Mouse (Mus musculus): Measurements from ENCODE around the gene Dhx35. TPM values are rescaled to one million over a fixed set of nuclear protein-coding genes. Genes with fewer than 3 reads are reported as not detected.

Gene Dhx35
- total and polyA plus RNA-seq, 2 experiments from 2014 or later, result 9.7 to 24.7 TPM

DNA sequence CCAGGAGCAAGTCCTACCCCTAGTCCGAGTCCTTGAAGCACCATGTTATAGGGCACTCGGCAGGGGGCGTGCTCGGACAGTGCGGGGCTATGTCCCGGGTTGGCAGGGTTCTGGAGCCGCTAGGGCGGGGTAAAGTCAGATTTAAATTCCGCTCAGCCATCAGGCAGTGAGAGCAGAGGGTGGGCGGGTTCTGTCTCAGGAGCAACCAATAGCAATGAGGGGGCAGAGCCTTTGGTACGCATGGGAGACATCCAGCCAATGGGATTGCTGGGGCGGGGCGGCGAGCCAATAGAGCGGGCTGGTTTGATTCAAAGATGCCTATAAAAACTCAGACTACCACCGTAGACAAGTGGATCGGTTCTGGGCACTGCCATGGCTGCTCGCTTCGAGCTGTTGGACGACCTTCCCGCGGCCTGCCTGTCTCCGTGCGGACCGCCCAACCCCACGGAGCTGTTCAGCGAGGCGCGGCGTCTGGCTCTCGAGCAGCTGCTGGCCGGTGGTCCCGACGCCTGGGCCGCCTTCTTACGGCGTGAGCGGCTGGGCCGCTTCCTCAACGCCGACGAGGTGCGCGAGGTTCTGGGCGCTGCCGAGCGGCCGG is 26.8 kb upstream of the Dhx35 start, which contains the start of gene Fam83d:
TSS of gene Fam83d (plus strand) at position 352 of the 598 bp plus-strand sequence.
- DNase-seq (ENCODE audit: low spot score), result peak; percentile 98
- Histone ChIP-seq H3K9ac (replicated peaks; ENCODE audit: low read length, poor library complexity, severe bottlenecking) (no peak within 1 kb of the TSS; the same call in 1 of the 2 replicates), H3K4me1 (ENCODE audit: insufficient read depth, low read length) (no peaks in the 10 kb centered on the region; the same call in 1 of the 2 replicates), H3K36me3 (ENCODE audit: insufficient read depth, low read length) (peaks cover 3% of the 10 kb centered on the region), H3K27me3 (ENCODE audit: insufficient read depth, low read length) (no peaks in the 10 kb centered on the region), H3K27ac (ENCODE audit: low read depth, low read length) (no peak within 1 kb of the TSS), H3K4me3 (ENCODE audit: low read depth, low read length) (peak within 1 kb of the TSS; percentile 46), H3K4me2 (ENCODE audit: low read depth, low read length, poor library complexity, severe bottlenecking) (peak within 1 kb of the TSS; percentile 91), H3K9me3 (ENCODE audit: low read length) (no peaks in the 10 kb centered on the region)
- TF ChIP-seq CTCF (IDR thresholded peaks at IDR 0.05), result peak; percentile 71
- ATAC-seq (ENCODE audit: low FRiP score), result peak; percentile 98
- WGBS, result under 1% methylated on average over 48 of the region's 48 CpGs

DNA sequence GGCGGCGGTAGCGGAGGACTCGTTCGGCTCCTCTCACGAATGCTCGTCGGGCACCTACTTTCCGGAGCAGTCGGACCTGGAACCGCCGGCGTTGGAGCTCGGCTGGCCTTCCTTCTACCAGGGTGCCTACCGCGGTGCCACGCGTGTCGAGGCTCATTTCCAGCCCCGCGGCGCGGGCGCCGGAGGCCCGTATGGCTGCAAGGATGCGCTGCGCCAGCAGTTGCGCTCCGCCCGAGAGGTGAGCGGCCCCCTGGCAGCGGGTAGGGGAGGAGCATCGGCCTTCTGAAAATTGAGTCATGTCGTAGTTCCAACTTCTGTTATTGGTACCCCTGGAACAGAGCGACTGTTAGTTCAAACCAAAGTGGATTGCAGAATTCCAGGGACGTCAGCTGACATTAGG is 26.3 kb upstream of the Dhx35 start:
- no peak for TF ChIP-seq CTCF (IDR thresholded peaks at IDR 0.05)
- Histone ChIP-seq H3K4me2 (ENCODE audit: low read depth, low read length, poor library complexity, severe bottlenecking) (peak overlapping the region; percentile 91), H3K9ac (replicated peaks; ENCODE audit: low read length, poor library complexity, severe bottlenecking) (no peak overlapping the region; the same call in 1 of the 2 replicates), H3K27ac (ENCODE audit: low read depth, low read length) (no peak overlapping the region), H3K4me1 (ENCODE audit: insufficient read depth, low read length) (no peaks in the 10 kb centered on the region; the same call in 1 of the 2 replicates), H3K36me3 (ENCODE audit: insufficient read depth, low read length) (no peaks in the 10 kb centered on the region), H3K27me3 (ENCODE audit: insufficient read depth, low read length) (no peaks in the 10 kb centered on the region), H3K9me3 (ENCODE audit: low read length) (no peaks in the 10 kb centered on the region), H3K4me3 (ENCODE audit: low read depth, low read length) (peak overlapping the region; percentile 46)
- peak; percentile 14; the same call in 1 of the 2 replicates for ATAC-seq (ENCODE audit: low FRiP score)
- no peak for DNase-seq (ENCODE audit: low spot score)
- WGBS, result under 1% methylated on average over 29 of the region's 37 CpGs

DNA sequence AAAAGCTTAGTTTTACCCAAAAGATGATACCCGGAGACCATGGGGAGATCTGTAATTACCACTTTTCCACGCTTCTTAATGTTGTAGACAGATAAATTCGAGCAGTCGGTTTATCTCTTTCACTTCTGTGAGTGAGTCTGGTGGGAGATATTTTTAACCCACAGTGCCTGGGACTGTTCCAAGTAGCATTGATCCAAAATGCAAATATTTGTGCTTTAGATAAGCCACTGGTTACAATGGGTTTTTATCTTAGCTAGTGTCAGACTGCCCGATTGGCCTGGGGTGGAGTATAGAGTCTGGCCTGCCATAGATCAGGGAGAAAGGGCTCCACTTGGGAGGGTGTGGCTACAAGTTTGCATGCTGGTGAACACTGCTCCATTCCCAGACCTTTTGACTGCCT is 25.8 kb upstream of the Dhx35 start:
- no peak for TF ChIP-seq CTCF (IDR thresholded peaks at IDR 0.05)
- no peak for DNase-seq (ENCODE audit: low spot score)
- H3K4me2 ChIP-seq (ENCODE audit: low read depth, low read length, poor library complexity, severe bottlenecking), result peak overlapping the region; percentile 91
- H3K4me1 ChIP-seq (ENCODE audit: insufficient read depth, low read length), result no peaks in the 10 kb centered on the region; the same call in 1 of the 2 replicates
- peak overlapping the region; percentile 46 for H3K4me3 ChIP-seq (ENCODE audit: low read depth, low read length)
- ATAC-seq (ENCODE audit: low FRiP score), result no peak
- WGBS, result 6% methylated on average over 5 of the region's 5 CpGs
- no peaks in the 10 kb centered on the region for H3K9me3 ChIP-seq (ENCODE audit: low read length)
- H3K36me3 ChIP-seq (ENCODE audit: insufficient read depth, low read length), result no peaks in the 10 kb centered on the region
- no peak overlapping the region for H3K27ac ChIP-seq (ENCODE audit: low read depth, low read length)
- no peak overlapping the region for H3K9ac ChIP-seq (replicated peaks; ENCODE audit: low read length, poor library complexity, severe bottlenecking)
- H3K27me3 ChIP-seq (ENCODE audit: insufficient read depth, low read length), result no peaks in the 10 kb centered on the region

DNA sequence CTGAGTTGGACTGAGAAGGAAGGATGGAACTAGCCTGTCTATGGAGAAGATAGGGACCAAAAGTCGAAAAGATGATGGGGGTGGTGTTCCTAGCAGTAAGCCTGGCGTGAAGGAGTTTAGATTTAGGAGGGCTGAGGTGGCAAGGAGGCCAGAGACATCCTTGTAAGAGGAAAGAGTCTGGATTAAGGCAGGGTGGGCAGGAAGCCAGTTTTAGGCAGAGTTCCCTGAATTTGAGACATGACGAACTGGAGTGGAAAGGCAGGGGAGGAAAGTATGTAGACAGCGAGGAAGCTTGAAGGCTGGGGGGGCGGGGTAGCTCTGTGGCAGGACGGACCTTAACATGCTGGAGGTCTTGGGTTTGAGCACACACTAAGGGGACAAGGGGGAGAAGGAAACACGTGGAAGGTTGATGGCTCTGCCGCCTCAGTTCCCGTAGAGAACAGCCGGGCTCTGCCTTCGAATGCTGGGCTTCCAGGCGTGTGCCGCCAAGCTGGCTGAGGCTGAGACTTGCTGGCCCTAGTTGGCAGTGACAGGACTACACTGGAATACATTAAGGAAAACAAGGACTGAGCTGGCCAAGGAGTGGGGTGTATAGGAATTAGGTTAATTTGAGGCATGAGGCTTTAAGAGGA is 24.4 kb upstream of the Dhx35 start:
- no peak overlapping the region for H3K4me3 ChIP-seq (ENCODE audit: low read depth, low read length)
- no peaks in the 10 kb centered on the region; the same call in 1 of the 2 replicates for H3K4me1 ChIP-seq (ENCODE audit: insufficient read depth, low read length)
- H3K27me3 ChIP-seq (ENCODE audit: insufficient read depth, low read length), result no peaks in the 10 kb centered on the region
- H3K36me3 ChIP-seq (ENCODE audit: insufficient read depth, low read length), result no peaks in the 10 kb centered on the region
- no peak overlapping the region; the same call in 1 of the 2 replicates for H3K4me2 ChIP-seq (ENCODE audit: low read depth, low read length, poor library complexity, severe bottlenecking)
- 36% methylated on average over 13 of the region's 13 CpGs for WGBS
- no peak for TF ChIP-seq CTCF (IDR thresholded peaks at IDR 0.05)
- no peak overlapping the region for H3K9ac ChIP-seq (replicated peaks; ENCODE audit: low read length, poor library complexity, severe bottlenecking)
- DNase-seq (ENCODE audit: low spot score) (peak; percentile 53), ATAC-seq (ENCODE audit: low FRiP score) (no peak)
- H3K9me3 ChIP-seq (ENCODE audit: low read length), result no peaks in the 10 kb centered on the region
- H3K27ac ChIP-seq (ENCODE audit: low read depth, low read length), result no peak overlapping the region

DNA sequence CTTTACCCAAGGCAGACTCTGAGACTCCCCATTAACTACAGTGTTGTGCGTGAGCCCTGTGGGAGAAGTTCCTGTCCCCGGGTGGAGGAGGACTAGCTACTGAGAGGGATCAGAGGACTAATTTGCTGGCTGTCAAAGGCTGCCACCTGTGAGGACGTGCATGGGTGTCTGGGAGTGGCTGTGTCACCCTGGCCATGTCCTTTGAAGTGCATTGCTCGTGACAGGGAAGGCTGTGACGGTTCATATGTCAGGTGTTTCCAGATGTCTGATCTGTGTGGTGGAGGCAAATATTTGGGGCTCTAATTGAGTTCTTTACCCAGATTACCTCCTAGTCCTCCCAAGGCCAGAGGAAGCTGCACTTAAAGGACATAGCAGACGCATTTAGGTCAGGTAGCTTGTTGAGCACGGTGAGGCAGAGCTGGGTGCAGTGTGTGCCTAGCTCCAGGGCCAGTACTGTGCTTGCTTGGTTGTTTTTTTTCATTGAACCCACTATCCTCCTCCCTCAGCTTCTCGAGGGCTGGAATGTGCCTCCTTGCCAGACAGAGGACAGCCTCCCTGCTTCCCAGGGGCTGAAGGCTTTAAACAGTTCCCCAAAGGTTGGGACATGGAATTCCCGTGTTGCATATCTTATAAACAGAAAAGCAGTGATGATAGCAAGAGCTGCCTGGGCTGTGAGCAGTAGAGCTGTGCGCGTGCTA is 23.4 kb upstream of the Dhx35 start:
- H3K36me3 ChIP-seq (ENCODE audit: insufficient read depth, low read length), result no peaks in the 10 kb centered on the region
- no peak for TF ChIP-seq CTCF (IDR thresholded peaks at IDR 0.05)
- no peak for DNase-seq (ENCODE audit: low spot score)
- ATAC-seq (ENCODE audit: low FRiP score), result no peak
- H3K27ac ChIP-seq (ENCODE audit: low read depth, low read length), result no peak overlapping the region
- H3K27me3 ChIP-seq (ENCODE audit: insufficient read depth, low read length), result no peaks in the 10 kb centered on the region
- no peaks in the 10 kb centered on the region; the same call in 1 of the 2 replicates for H3K4me1 ChIP-seq (ENCODE audit: insufficient read depth, low read length)
- no peak overlapping the region for H3K9ac ChIP-seq (replicated peaks; ENCODE audit: low read length, poor library complexity, severe bottlenecking)
- no peak overlapping the region for H3K4me2 ChIP-seq (ENCODE audit: low read depth, low read length, poor library complexity, severe bottlenecking)
- WGBS, result 64% methylated on average over 11 of the region's 11 CpGs
- H3K9me3 ChIP-seq (ENCODE audit: low read length), result no peaks in the 10 kb centered on the region
- H3K4me3 ChIP-seq (ENCODE audit: low read depth, low read length), result no peak overlapping the region

Data from midbrain, postnatal 0 days (tissue).